Mouse (Mus musculus) cerebellum, postnatal 14 days (tissue): Measurements from ENCODE around the gene Afg1l.

ENCODE experiments used
- DNase-seq, 2 experiments: peaks; one replicate each; pipeline ENCODE4 v3.0.0; 2021; ENCODE audit warnings: mixed read lengths in 2 of 2

Gene Afg1l

GRCm38 (mm10) chr10:42478341-42478720 is at the start of gene Afg1l:
TSS of gene Afg1l (minus strand) at chr10:42478565.
- DNase-seq: peak; percentile 97 to 98

DNA sequence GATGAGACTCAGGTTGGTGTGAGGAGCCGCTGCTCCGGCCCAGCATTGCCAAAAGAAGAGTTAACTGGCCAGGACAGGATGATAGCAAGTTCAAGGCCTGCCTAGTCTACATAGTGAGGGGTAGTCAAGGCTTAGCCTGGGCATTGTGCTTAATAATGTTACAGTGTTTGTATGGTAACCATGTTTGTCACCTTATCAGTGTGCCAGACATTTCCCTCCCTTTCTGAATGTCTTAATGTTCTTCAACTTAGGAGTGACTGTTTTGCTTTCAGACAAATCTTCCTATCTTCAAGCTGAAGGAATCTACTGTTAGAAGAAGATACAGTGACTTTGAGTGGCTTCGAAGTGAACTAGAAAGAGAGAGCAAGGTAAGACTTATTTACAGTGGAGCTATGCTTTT is 47.3 kb upstream of the Afg1l start:
- no peak for DNase-seq

DNA sequence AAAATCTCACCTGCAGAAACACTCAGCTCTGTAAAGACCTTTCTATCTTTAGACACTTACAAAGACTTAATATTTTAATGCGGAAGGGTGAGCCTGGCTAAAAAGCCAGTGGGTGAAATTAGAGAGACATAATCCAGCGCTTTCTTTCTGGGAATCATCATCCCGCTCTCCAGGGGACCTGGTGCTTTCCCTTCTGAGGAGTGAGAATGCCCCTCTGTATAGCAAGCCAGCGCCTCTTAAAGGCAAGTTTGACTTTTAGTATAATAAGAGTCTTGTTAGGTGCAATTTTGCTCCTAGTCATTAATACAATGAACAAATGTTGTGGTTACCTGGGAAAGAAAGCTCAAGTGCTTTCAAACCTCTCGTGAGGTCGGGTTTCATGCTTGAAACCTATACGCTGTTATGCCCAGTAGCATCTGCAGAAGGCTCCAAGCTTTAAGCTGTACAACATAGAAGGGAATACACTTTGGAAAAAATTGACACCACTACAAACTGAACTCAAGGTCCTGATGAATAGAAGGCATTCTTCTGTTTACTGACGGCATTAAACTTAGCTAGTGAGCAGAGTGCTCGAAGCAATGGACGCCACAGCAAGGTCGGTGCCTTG is 45.3 kb upstream of the Afg1l start:
- no peak for DNase-seq

- DNase-seq: no peak
Measured at GRCm38 (mm10) chr10:42522912-42523311, 44.5 kb upstream of the Afg1l start.

DNA sequence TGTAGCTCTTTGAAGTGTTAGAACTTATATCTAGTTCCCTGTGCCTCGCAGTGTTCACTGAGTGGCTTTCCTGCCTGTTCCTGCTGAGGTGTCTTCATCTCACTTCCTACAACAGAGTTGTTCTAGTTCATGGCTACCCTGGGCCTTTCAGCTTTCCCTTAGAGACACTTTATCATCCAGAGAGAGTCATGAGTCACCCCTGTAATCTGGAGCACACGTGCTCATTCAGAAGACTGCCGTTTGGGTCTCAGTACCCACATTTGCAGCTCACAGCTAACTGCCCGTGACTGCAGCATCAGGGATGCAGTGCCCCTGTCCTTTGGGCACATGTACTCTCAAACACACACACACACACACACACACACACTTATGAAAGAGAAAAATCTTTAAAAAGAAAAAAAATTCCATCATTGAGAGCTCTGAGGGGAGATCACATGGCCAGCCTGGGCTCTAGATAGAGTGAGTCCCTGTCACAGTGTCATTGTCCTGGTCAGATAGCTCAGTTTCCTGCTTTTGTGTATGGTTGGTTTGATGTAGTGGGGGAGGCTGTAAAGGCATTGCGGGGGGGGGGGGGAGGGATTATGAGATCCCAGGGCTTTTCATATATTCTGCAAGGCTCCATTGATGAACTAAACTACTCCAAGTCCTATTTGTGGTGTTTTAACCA is 43.1 kb upstream of the Afg1l start:
- no peak for DNase-seq

DNA sequence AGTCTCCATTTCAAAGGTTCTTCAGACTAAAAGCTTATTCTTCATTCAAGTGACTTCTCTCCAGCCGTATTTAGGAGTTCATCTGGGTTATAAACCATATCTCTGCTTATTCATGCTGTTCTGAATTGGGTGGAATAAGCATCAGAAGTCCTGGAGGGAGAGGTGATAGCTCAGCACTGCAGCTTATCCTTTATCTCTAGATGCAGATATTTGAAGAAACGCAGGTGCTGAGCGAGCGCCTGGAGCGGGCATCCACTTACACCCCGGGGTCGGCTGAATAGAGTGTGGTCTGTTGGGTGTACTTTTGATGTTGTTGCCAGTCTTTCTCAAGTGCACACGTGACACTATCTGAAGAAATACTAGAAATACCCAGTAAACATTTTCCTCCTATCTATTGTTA is 40.0 kb upstream of the Afg1l start:
- no peak for DNase-seq

- DNase-seq: no peak
Measured at GRCm38 (mm10) chr10:42514125-42514524, 35.8 kb upstream of the Afg1l start.

DNA sequence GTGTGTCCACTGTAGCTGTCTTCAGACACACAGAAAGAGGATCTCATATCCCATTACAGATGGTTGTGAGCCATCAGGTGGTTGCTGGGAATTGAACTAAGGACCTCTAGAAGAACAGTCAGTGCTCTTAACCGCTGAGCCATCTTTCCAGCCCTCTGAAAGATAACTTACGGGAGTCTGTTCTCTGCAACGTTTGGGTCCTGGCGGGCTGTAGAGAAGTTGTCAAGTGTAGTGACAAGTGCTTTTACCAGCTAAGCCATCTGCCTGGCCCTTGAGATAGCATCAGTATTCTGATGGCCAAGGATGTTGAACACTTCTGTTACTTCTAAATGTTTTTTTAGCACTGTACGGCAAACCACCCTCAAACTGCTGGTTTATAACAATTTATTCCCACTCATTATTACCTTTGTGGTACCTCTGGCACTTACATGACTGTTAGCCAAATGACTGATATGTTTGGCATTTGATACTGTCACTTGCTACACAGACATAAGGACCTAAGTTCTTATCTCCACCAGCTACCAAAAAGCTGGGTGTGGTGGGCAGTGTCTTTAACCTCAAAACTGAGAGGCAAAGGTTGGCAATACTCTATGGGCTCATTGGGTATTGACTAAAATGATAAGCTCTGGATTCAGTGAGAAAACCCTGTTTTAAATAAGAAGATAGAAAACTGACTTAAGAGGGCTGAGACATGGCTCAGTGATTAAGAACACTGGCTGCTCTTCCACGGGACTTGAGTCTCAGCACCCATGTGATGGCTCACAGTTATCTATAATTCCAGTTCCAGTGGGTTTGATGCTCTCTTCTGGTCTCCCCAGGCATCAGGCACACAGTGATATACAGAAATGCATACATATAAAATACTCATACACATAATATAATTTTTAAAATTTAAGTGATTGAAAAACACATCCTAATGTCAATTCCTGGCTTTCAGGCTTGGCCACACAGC is 33.1 kb upstream of the Afg1l start:
- no peak for DNase-seq

GRCm38 (mm10) chr10:42510141-42510540 is 31.8 kb upstream of the Afg1l start:
- no peak for DNase-seq

GRCm38 (mm10) chr10:42504096-42504710 is 25.8 kb upstream of the Afg1l start:
- DNase-seq: no peak

DNA sequence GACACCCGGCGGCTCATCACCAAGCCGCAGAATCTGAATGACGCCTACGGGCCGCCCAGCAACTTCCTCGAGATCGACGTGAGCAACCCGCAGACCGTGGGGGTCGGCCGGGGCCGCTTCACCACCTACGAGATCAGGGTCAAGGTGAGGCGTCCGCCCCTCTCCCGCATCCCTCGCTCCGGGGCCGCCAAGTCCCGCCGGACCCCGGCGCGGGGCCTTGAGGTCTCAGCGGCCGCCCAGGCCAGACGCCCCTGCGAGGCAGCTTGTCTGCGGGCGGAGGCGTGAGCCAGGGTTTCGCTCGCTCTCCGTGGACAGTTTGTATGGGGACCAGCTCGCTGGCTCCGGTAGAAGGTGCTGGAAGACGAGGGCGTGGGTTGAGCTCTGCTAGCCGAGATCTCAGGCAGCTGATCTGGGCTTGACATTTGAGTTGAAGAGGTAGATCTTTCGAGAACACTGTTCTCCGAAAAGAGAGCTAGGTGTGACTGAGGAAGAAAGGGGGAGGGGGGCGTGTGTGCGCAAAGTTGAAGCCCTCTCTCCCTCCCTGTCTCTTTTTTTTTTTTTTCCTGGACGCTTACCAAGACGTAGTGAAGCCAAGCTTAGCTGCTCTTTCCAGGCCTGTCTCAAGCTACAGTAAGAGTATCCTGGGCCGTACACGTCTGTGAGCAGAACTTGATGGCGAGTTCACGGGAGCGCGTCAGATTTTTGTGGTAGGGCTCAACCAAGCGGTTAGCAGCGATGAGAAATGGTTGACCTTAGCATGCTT is 24.2 kb upstream of the Afg1l start:
- DNase-seq: peak in 1 of 2 experiments; percentile 70

DNA sequence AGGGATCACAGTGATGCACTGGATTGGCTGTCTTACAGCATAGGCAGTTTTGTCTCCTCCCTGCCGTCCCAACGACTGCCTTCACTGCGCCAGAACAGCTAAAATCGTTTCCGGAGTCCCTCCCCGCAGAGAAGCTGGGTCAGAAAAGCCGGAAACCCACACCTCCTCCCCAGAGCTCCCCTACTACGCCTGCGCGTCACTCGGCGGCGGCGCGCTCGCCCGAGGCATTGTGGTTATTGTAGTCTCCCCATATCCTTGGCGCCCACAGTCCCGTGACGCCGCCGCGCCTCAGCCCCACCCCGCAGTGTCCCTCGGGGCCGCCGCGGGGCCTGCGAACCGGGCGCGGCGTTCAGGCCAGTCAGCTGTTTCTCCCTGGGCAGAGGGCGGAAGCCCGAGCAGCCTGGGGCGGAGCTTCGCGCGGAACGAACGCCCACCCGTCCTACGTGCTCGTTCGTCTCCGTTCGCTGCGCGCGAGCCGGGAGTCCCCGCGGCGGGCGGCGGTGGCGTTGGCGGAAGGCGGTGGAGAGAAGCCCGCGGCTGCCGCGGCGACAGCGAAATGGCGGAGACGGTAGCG is 23.5 kb upstream of the Afg1l start, which contains the start of gene Snx3:
Gene Snx3, plus strand, starts transcription at position 256 of the 574 bp plus-strand sequence.
- DNase-seq: peak; percentile 95 to 96

DNA sequence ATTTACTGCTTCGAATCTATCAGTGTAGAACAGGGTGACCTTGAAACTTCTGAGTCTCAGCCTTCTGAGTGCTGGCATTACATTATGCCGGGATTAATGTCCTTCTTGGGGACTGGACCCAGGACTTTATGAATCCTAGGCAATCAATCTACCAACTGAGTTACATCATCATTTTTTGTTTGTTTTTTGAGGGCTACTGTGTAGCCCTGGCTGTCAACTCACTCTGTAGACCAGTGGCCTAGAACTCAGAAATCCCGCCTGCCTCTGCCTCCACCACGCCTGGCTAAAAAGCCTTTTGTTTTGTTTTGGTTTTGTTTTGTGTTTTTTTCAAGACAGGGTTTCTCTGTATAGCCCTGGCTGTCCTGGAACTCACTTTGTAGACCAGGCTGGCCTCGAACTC is 22.8 kb upstream of the Afg1l start:
- no peak for DNase-seq

DNA sequence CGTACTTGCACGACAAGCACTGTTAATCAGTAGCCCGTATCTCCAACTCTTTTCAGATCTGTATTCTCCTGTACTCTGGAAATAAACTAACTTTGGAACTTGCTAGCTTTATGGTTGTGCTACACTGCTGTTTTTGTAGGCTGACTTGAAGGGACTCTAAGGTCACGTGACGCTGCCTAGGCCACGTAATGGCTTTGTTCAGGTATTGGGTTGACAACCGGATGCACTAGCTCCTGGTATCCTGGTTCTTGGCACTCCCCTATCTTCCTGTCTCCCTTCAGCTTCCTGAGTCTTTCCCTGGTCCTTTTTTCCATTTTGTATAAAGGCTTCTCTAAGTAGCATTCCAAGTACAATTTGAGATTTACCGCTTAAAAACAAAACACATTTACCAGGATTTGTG is 22.2 kb upstream of the Afg1l start:
- DNase-seq: no peak

GRCm38 (mm10) chr10:42493000-42493399 is 14.6 kb upstream of the Afg1l start:
- DNase-seq: no peak

GRCm38 (mm10) chr10:42492027-42492771 is 13.8 kb upstream of the Afg1l start:
- no peak for DNase-seq

DNA sequence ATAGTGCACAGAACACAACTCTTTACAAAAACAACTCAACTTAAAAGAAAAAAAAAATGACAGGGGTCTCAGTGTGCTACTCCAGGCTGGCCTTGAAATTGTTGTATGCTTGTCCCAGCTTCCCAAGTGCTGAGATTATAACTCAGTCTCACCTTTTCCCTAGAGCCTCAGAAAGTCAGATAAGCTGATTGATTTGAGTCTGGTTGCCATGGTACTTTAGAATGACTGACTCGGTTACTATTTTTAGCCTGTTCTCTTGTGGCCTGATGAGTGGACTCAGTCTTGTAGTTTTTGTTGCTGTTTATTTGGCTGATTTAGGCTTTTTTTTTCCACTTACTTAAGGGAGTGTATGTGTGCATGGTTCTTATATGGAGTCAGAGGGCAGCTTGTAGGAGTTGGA is 12.8 kb upstream of the Afg1l start:
- no peak for DNase-seq

DNA sequence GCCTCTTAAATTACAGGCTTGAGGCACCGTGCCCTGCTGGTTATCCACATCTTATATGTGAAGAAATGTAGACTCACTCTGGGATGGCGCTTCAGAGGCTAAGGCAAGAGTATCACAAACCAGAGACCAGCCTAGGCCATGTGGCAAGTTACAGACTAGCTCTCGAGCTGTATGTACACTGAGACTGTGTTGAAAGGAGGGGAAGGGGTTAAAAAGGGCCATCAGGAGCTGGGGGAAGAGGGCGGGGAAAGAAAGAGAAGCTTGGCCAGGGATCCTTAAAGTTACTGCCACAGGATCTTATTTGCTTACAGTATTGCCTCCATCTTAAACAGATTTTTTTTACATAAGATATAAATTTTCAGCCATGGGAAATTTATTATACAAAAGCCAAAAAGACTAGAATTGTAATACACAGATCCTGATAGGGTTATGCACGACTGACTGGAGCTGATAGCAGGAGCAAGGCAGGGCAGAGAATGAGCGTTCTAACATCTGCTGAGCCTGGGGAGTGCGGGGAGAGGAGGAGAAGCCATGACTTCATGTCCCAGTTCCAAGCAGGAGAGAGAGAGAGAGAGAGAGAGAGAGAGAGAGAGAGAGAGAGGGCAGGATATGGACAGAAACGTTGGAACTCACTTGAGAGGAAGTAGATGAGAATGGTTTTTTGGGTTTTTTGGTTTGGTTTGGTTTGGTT is 10.4 kb upstream of the Afg1l start:
- no peak for DNase-seq

GRCm38 (mm10) chr10:42480719-42481118 is 2.4 kb upstream of the Afg1l start:
- no peak for DNase-seq

- no peak for DNase-seq
Measured at GRCm38 (mm10) chr10:42477550-42478340, 620 bp downstream of the Afg1l start.
